Mouse (Mus musculus): Measurements from ENCODE around the gene Nyap1.

Gene Nyap1

DNA sequence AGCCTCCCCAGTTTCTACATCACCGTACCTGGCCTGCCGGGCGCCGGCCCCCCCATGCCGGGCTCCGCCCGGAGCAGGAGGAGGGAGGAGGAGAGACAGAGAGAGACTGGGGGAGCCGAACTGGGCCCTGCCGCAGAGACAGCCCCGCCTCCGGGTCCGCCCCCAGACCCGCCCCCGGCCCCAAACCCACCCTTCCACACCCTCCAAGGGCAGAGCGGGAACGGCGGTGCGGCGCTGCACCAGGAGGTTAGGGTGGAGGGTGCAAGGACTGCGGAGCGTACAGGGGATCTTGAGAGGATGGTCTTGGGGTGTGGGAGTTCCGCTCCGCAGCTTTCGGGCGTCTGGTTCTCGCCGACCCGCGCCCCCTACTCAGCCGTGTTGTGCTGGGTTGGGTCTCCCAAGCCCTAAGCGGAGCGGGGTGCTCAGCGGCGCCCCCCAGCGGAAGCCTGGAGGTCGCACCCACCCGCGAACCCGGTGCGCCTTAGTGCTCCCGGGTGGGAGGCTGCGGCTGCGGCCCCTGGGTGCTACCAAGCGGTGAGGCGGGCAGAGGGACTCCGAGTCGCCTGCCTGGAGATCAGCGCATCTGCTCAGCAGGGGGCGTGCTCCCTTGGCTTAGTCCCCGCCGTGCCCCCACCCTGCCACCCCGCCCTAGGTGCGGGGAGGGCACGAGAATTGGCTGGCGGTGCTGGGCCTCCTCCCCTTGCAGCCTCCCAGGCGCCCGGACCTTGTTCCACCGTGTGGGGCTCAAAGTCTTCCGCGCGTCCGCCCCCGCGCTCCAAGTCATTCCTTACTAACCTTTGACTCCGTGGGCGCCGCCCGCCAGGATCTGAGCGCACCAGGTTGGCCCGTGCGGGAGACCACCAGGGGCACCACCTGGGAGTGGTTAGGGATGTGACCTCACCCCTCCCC, at the start of gene Nyap1:
Gene Nyap1 (minus strand): TSS at position 585 of the 909 bp plus-strand sequence.
- peak; percentile 85 to 95 for DNase-seq

DNA sequence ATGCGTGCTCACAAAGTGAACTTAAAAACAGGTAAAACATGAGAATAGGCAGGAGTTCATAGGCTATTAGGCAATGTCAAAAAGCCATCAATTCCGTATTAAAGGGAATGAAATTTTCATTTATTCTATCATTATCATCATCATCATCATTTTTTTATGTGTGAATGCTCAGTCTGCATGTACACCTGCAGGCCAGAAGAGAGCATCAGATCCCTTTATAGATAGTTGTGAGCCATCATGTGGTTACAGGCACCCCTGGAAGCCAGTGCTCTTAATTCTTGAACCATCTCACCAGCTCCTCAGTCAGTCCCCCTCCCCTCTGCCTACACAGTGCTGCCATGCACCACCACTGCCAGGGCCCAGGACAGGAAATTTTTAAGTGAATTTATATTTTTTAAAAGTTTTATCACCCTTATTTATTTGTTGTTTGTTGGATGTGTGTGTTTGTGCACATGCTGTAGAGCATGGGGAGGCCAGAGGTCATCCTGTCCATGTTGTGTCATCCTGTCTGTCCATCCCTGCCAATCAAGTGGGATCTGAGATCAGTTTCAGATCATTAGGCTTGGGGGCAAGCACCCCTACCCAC, 47.6 kb upstream of the Nyap1 start:
- DNase-seq, result no peak

DNA sequence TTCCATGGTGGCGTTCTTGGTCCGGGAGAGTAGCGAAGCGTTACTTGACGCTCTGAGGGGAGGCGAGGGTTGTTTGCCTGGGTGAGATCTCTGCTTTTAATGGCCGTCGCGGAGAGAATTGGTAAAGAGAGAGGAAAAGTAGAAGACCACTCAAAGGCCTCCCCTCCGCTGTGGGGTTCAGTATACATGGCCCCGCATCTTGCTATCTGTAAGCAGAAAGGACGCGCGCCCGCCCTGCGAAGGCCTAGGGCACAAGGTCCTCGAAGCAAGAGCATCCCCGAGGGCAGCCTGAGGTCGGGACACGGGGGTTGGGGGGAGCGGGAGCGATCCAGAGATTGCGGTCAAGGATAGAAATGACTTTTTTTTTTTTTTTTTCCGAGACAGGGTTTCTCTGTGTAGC, 46.8 kb upstream of the Nyap1 start:
- DNase-seq, result peak in 1 of 2 experiments; percentile 68

DNA sequence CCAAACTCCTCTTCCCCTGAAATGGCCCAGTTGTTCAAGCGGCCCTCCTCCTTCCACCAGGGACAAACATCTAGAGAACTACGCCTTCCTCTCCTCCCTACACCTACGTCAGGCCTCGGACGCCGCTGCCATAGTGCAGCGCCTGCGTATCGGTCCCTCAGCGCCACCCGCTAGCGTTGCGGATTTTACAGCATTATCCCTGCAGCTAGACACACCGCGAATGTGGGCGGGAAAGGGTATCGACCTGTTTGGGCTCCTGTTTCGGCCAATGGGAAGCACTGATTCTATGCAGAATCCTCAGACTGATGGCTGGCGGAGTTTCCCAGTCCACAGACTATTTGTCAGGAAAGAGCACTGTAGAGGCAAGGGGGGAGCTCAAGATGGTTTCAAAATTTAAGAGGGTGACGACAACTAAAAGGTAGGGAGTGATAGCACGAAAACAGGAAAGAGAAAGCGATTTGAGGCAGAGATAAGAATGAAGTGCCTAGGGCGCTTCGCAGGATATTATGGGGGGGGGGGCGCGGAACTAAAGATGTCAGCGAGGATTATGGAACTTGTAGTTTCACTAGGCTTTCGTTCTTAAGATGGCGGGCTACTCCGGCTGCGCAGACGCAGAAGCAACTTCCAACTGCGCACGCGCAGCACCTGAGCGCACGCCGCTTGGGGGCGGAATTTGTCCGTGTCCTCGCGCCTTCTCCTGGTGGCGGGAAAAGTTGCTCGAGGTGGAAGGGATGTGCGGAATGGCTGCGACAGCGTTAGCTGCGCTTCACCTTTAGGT, 45.9 kb upstream of the Nyap1 start, which contains the start of the genes Mepce and Zcwpw1:
Gene Mepce (minus strand): TSS at position 505 of the 778 bp plus-strand sequence.
Gene Zcwpw1 (plus strand): TSS at position 648 of the 778 bp plus-strand sequence.
- peak; percentile 92 to 95 for DNase-seq

DNA sequence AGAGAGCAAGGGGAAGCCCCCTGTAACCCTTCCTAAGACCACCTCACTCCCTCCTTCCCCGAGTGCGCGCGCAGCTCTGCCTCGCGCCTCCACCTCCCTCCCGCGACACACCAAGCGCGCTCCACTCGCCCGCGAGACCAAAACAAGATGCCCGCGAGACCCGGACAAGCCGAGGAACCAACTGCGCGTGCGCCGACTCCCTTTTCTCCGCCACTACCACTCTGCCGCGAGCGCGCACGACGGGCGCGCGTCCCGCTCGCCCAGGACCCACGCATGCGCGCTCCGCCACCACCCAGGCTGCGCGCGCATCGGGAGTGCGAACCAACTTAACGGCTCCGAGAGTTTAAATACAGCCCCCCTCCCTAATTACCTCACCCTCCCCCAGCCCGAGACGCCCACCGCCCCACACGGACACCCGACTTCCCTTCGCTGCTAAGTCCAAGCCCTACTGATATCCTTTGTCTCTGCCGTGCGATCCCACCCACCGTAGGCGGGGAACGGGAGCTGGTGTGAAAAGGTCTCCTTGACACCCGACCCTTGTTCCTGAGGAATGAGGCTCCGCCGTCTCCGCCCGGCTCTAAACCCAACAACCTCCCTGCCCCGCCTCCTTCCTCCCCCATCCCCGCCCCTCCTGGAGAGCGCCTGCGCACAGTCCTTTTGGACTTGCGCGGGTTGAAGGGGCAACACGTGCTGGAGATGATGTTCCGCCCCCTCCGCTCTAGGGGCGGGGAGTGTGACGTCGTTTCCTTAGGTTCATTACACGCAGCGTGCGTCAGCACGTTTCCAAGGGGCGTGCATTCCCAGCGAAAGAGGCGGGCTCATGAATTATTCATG, 44.9 kb upstream of the Nyap1 start:
- DNase-seq, result peak; percentile 99

DNA sequence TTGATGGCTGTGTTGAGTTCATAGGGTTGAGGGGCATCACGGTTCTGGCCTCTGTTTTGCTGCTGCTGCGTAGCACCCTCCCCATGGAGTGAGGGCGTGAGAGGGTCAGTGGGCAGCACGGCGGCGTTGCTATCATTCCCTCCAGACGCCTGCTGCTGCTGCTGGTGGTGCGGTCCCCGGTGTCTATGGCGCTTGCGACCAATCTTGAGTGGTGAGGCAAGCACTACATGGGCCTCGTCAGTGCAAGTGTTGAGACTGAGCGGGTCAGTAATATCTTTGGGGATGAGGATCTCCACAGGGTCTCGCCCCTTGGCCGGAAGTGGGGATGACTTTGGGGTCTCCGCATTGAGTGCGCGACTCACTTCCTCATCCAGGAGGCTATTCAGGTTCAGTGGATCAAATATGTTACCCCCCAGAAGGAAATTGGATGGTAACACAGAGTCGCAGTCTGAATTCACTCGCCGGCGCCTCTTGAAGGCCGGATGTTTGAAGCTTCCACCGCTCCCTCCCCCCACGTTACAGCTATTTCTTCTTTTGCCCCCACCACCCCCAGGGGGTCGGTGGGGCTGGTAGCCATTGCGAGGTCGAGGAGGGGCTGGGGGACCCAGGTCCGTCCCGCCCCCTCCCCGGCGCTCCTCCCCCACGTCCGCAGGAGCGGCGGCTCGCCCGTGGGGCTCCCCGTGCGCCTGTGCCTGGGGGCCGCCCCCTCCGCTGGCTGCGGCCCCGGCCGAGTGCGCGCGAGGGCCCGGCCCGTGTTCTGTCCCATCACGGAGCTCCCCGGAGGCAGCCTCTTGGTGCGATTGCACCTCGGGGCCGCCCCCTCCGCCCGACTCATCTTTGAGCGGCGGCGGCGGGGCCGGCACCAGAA, 44.0 kb upstream of the Nyap1 start:
- peak; percentile 19 to 60 for DNase-seq

DNA sequence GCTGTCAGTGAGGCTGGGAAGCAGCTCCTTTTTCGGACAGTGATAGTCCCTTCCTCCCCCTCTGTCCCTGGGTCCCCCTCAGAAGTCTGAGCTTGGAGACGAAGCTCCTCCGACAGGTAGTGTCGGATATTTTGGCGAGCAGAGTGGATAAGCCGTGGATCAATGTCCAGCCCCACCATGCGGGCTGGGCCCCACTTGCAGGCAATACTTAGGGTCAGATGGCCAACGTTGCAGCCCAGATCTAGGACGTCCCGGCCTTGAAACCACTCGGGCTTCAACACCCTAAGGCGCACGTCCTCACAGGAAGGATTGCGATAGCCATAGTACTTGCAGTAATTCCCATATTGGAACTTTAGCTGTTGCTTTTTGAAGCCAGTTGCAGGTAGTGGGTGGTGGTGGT, 43.1 kb upstream of the Nyap1 start:
- peak in 1 of 2 experiments; percentile 47 for DNase-seq

DNA sequence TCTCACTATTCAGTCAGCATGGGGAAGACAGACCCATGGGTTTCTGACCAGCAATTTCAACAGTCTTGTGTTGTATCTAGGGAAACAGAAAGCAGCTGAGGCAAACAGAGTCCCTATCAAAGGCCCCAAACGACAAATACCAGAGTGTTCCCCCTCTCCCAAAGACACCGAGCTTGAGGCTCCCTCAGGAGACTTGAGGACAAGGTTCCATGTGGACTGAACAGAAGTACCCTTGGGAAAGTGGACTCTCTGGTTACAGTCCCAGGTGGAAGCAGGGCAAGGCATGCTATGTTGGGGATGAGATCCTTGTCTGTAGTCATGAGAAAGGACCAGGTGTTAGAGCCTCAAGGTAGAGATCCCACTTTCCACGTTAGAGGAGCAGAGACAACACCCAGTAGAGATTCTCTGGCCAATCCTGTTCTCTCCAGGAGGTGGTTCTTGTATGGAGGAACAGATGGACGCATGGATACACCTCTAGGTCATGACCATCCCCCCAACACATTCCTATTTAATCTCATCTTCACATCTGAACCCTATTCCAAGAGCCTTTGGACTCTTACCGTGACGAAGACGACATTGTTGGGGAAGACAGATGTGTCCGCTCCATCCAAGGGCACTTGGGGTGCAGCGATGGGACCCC, 42.6 kb upstream of the Nyap1 start:
- DNase-seq, result no peak

DNA sequence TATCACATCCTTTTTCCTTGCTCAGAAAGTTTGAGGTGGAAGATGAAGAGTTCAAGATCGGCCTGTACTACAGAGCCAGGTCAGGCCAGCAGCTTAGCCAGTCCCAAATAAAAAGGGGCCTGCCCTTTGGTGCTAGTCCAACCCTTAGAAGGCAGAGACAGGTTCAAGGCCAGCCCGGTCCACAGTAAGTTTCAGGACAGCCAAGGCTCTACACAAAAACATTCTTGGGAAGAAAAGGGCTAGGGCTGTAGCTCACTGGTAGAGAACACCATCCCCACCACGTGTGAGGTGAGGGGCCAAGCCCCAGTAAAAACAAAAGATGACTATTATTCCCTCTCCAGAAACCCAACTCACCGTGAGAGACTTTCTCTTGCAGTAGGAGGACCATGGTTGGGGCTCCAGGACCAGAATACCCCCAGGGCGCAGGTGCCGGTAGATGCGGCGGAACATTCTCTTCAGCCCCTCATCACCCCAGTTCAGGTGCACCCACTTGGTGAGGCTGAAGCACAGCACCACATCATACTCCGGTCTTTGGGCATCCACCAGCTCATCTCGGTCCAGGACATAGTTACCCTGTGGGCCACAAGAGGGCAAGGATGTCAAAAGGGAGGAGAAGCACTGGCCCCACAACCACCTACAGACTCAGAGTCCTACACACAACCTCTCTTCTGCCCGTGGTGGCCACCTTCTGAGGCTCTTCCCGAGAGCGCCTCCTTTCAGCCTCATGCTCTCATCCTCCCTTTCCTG, 41.5 kb upstream of the Nyap1 start:
- no peak for DNase-seq

DNA sequence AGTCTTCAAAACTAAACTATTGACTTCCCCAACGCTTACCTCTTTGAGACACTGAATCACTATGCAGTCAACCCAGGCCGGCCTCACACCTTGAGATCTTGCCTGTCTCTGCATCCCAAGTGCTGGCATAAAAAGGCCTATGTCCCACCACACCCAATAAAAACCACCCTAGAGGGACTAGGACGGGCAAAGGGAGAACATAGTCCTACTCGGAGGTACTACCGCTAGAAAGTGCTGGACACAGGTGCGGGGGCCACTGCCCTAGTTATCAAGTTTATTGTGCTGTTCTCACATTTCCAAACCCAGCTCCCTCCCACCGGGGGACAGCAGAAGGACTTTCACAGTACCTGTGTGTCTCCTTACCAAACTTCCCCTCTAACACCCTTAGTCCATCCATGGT, 40.3 kb upstream of the Nyap1 start:
- DNase-seq, result no peak

DNA sequence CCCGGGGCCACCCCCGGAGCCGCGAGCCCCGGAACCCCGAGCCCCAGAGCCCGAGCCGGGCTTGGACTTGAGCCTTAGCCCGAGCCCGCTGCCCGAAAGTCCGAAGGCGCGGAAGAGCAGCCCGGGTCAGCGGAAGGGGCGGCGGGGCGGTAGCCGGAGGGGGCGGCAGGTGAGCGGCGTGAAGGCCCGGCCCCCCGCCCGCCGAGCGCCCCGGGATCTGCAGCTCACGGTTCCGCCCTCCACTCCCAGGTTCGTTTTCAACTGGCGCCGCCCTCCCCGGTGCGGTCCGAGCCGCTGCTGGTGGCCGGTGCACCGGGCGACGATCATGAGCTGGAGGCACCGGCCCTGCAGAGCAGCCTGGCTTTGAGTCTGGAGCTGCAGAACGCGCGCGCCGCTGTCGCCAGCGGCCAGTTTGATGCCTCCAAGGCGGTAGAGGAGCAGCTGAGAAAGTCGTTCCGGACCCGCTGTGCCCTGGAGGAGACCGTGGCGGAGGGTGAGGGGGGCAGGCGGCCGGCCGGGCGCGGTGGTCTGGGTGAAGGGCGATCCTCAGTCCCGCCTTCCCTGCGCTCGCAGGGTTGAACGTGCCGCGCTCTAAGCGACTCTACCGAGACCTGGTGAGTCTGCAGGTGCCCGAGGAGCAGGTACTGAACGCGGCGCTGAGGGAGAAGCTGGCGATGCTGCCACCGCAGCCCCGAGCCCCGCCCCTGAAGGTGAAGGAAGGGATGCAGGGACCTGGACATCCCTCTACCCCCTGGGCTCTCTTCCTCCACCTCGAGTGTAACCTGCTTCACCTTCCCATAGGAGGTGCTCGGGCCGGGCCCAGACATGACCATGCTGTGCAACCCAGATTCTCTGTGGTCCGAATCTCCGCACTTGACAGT, 37.9 kb upstream of the Nyap1 start:
- peak; percentile 52 to 81 for DNase-seq

DNA sequence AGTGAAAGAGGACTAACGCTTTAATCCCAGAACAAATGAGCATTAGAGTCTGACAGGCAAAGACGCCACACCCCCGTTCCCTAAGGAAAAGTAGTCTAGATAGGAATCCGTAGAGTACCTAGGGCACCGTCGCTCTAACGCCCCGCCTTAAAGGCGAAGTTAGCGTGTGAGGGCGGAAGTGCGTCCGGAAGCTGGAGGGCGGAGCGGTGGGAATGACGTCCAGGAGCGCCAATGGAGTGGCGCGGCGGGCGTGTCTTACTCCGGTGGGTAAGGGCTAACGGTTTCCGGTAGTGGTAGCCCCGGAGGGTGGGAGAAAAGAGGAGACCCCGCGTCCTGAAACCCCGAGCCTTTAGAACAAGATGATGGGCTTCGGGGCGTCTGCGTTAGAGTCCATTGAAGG, 37.2 kb upstream of the Nyap1 start, which contains the start of gene Ppp1r35:
Gene Ppp1r35 (plus strand): TSS at position 215 of the 400 bp plus-strand sequence.
- DNase-seq, result peak; percentile 97 to 98

DNA sequence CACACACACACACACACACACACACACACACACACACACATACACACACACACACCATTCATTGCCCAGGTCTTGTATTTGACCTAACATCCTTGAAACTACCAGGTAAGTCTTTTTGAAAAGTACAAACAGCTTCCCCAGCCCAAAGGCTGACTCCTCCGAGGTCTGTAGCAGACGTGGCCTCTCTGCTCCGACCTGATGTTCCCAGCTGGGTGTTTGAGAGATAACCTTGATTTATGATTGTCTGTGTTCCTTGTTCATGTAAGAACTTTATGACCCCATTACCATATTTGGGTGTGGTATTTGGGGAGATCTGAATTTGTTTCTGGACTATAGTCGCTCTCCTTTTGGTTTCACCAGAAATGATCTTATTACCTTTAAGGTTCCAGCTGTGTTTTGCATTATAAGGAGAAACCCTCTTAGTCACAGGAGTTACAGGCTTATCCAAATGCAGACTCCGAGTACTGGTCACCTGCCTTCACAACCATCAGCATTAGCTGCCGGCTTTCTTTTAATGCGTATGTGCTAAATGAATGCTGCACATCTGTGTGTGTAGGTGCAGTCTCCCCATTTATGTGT, 35.9 kb upstream of the Nyap1 start:
- DNase-seq, result no peak

DNA sequence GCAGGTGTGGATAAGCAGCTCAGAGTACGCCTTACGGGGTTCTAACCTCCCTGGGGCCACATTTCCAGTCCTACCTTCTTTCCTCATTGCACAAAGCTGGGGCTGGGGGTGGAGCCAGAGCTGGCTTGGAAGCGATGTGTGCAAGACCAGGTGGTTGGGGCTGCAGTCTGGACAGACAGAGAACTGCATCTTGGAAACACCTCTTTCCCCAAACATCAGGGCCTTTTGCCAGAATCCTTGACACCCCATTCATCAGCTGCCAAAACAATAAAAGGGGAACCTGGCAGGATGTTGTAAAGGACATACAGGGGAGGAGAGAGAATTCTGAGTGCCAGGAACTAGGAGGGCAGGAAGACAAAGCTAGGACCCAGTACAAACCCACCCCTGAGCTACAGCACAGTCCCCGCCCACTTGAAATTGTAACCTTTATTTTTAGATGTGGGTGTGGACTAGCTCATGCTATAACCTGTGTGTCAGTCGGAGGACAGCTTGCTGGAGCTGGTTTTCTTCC, 35.1 kb upstream of the Nyap1 start:
- DNase-seq, result peak; percentile 54 to 81

DNA sequence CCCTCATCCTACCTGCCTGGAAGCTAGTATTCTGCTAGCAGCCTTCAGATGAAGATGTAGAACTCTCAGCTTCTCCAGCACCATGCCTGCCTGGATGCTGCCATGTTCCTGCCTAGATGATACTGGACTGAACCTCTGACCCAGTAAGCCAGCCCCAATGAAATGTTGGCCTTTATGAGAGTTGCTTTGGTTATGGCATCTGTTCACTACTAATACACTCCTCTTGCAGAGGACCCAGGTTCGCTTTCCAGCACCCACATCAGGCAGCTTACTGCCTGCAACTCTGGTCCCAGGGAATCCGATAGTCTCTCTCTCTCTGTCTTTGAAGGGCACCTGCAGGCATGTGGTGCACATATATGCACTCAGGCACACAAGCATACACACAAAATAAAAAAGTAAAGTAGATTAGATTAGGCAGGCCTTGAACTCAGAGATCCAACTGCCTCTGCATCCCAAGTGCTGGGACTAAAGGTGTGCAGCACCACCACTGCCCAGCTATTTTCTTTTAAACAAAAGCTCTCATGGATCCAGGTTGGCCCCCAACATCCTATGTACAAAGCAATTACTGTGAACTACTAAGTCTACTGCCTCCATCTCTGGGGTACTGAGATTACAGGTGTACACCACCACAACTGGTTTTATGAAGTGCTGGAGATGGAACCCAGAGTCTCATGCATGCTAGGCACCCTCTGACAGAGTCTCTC, 34.3 kb upstream of the Nyap1 start:
- no peak for DNase-seq

DNA sequence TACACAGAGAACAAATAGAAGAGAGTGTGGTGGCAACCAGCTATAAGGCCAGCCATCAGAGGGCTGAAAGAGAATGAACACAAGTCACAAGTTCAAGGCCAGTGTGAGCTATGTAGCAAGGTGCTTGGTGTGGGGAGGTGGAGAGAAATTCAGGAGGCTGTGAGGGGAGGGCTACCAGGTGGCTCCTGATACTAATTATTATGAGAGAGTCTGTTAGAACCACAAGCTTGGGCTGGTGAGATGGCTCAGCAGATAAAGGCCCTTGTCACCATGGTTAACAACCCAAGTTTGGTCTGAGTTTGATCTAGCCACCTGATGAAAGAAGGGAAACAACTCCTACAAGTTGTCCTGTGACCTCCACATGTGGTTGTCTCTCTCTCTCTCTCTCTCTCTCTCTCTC, 31.3 kb upstream of the Nyap1 start:
- no peak for DNase-seq

DNA sequence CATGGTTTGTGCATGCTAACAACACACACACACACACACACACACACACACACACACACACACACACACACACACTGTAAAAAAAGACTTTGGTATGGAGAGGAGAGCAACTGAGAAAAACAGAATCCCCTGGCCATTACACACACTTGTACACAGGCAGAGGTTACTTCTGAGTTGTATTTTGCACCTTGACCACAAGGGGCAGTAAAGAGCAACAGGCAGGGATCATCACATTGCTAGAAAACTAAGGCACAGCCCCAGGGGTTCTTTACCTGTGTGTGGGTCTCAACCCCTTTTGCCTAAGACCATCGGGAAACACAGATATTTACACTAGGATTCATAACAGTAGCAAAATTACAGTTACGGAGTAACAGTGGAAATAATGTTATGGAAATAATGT, 29.3 kb upstream of the Nyap1 start:
- no peak for DNase-seq

DNA sequence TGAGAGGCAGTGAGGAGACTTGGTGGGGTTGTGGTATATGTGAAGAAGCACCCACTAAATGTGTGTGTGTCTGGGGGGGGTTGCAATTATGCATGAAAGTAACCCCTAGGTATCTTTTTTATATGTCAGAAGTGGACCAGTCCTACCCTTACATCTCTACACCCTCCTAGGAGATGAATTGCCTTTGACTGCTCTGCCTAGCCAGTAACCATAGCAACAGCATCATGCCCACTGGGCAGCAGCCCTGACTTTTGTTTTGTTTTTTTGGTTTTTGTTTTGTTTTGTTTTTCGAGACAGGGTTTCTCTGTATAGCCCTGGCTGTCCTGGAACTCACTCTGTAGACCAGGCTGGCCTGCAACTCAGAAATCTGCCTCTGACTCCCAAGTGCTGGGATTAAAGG, 27.1 kb upstream of the Nyap1 start:
- DNase-seq, result no peak

Data from kidney, postnatal 25 days (tissue).